Mouse (Mus musculus): ENCODE results near the gene Nsf. TPM values are rescaled to one million over a fixed set of nuclear protein-coding genes. Genes with fewer than 3 reads are reported as not detected.
"Not testable (repeated sequence)": the region's sequence is repeated elsewhere in the genome, so short reads cannot be mapped to it uniquely, and the experiment has no call there.

Nsf gene
- total RNA-seq, 2 experiments from 2014 or later, result 42.7 to 44.6 TPM

GRCm38 (mm10) chr11:103900803-103901580 lies 52.9 kb downstream of the Nsf start:
- no peak for ATAC-seq (replicated peaks; ENCODE audit: low FRiP score, low TSS enrichment, poor library complexity, severe bottlenecking)

GRCm38 (mm10) chr11:103896966-103897750 lies 56.7 kb downstream of the Nsf start:
- ATAC-seq (replicated peaks; ENCODE audit: low FRiP score, low TSS enrichment, poor library complexity, severe bottlenecking), result no peak

- ATAC-seq (replicated peaks; ENCODE audit: low FRiP score, low TSS enrichment, poor library complexity, severe bottlenecking), result no peak
Observed at GRCm38 (mm10) chr11:103896056-103896455, 57.8 kb downstream of the Nsf start.

GRCm38 (mm10) chr11:103892831-103893230 lies 61.0 kb downstream of the Nsf start:
- no peak for ATAC-seq (replicated peaks; ENCODE audit: low FRiP score, low TSS enrichment, poor library complexity, severe bottlenecking)

- no peak for ATAC-seq (replicated peaks; ENCODE audit: low FRiP score, low TSS enrichment, poor library complexity, severe bottlenecking)
Observed at GRCm38 (mm10) chr11:103891781-103892180, 62.1 kb downstream of the Nsf start.

GRCm38 (mm10) chr11:103890337-103891186 lies 63.3 kb downstream of the Nsf start:
- ATAC-seq (replicated peaks; ENCODE audit: low FRiP score, low TSS enrichment, poor library complexity, severe bottlenecking), result no peak

GRCm38 (mm10) chr11:103887724-103888410 lies 66.0 kb downstream of the Nsf start:
- ATAC-seq (replicated peaks; ENCODE audit: low FRiP score, low TSS enrichment, poor library complexity, severe bottlenecking), result no peak

GRCm38 (mm10) chr11:103884749-103885383 lies 69.0 kb downstream of the Nsf start:
- ATAC-seq (replicated peaks; ENCODE audit: low FRiP score, low TSS enrichment, poor library complexity, severe bottlenecking), result no peak

GRCm38 (mm10) chr11:103883793-103884192 lies 70.1 kb downstream of the Nsf start:
- ATAC-seq (replicated peaks; ENCODE audit: low FRiP score, low TSS enrichment, poor library complexity, severe bottlenecking), result no peak

- ATAC-seq (replicated peaks; ENCODE audit: low FRiP score, low TSS enrichment, poor library complexity, severe bottlenecking), result not testable (repeated sequence)
Observed at GRCm38 (mm10) chr11:103879476-103879875, 74.4 kb downstream of the Nsf start.

GRCm38 (mm10) chr11:103878441-103878840 lies 75.4 kb downstream of the Nsf start:
- no peak for ATAC-seq (replicated peaks; ENCODE audit: low FRiP score, low TSS enrichment, poor library complexity, severe bottlenecking)

GRCm38 (mm10) chr11:103870352-103870751 lies 83.5 kb downstream of the Nsf start:
- no peak for ATAC-seq (replicated peaks; ENCODE audit: low FRiP score, low TSS enrichment, poor library complexity, severe bottlenecking)

GRCm38 (mm10) chr11:103867702-103868101 lies 86.2 kb downstream of the Nsf start:
- no peak for ATAC-seq (replicated peaks; ENCODE audit: low FRiP score, low TSS enrichment, poor library complexity, severe bottlenecking)

- ATAC-seq (replicated peaks; ENCODE audit: low FRiP score, low TSS enrichment, poor library complexity, severe bottlenecking), result no peak
Observed at GRCm38 (mm10) chr11:103865346-103865745, 88.5 kb downstream of the Nsf start.

- no peak; the same call in 1 of the 2 replicates for ATAC-seq (replicated peaks; ENCODE audit: low FRiP score, low TSS enrichment, poor library complexity, severe bottlenecking)
Observed at GRCm38 (mm10) chr11:103864486-103864885, 89.4 kb downstream of the Nsf start.

GRCm38 (mm10) chr11:103862951-103863350 lies 90.9 kb downstream of the Nsf start:
- no peak for ATAC-seq (replicated peaks; ENCODE audit: low FRiP score, low TSS enrichment, poor library complexity, severe bottlenecking)

GRCm38 (mm10) chr11:103859933-103860610 lies 93.8 kb downstream of the Nsf start:
- ATAC-seq (replicated peaks; ENCODE audit: low FRiP score, low TSS enrichment, poor library complexity, severe bottlenecking), result peak; percentile 50

- no peak for ATAC-seq (replicated peaks; ENCODE audit: low FRiP score, low TSS enrichment, poor library complexity, severe bottlenecking)
Observed at GRCm38 (mm10) chr11:103858760-103859159, 95.1 kb downstream of the Nsf start.

Data from megakaryocyte-erythroid progenitor cell, adult 5-6 weeks (primary cell).